Mouse (Mus musculus) neural tube, embryonic 12.5 days (tissue): Measurements from ENCODE around the gene Slc12a6. TPM values are rescaled to one million over a fixed set of nuclear protein-coding genes. Genes with fewer than 3 reads are reported as not detected.
A peak's percentile ranks its signal among the peaks of the same experiment; 100 is the strongest.
"Not testable (repeated sequence)": the region's sequence is repeated elsewhere in the genome, so short reads cannot be mapped to it uniquely, and the experiment has no call there.

Experiments used
- ATAC-seq: fragments of 200-750 bp; cut with Nextera tagmentation; 2 replicates; pipeline ENCODE4 v1.8.0; 2017; ENCODE audit warnings: low read depth, mild to moderate bottlenecking, moderate TSS enrichment, moderate library complexity; ENCODE audit not compliant: low FRiP score
- H3K27ac ChIP-seq: fragments of 300-500 bp; sonication (generic); 2 replicates; pipeline ENCODE4 v1.5.1; 2016
- H3K27me3 ChIP-seq: fragments of 300-500 bp; sonication (generic); replicated peaks from 2 replicates; pipeline ENCODE4 v1.6.1; 2016; ENCODE audit warnings: mild to moderate bottlenecking
- H3K36me3 ChIP-seq: fragments of 300-500 bp; sonication (generic); 2 replicates; pipeline ENCODE4 v1.6.1; 2016; ENCODE audit warnings: mild to moderate bottlenecking
- H3K4me1 ChIP-seq: fragments of 300-500 bp; sonication (generic); 2 replicates; pipeline ENCODE4 v1.6.1; 2016
- H3K4me2 ChIP-seq: fragments of 300-500 bp; sonication (generic); replicated peaks from 2 replicates; pipeline ENCODE4 v1.6.1; 2016; ENCODE audit warnings: mild to moderate bottlenecking
- H3K4me3 ChIP-seq: fragments of 300-500 bp; sonication (generic); 2 replicates; pipeline ENCODE4 v1.5.1; 2016
- H3K9ac ChIP-seq: fragments of 300-500 bp; sonication (generic); 2 replicates; pipeline ENCODE4 v1.6.1; 2016; ENCODE audit warnings: mild to moderate bottlenecking
- H3K9me3 ChIP-seq: fragments of 300-500 bp; sonication (generic); 2 replicates; pipeline ENCODE4 v1.6.1; 2016; ENCODE audit warnings: mild to moderate bottlenecking
- WGBS: fragments of 180-500 bp; shearing (Covaris S2); methylation state at CpG from one replicate; pipeline ENCODE4 v1.1.7; 2016; 5-methylcytosine and 5-hydroxymethylcytosine counted together
- polyA plus RNA-seq: library from polyadenylated mRNA; unstranded; fragments of >200 nt; fragmentation: Nextera tagmentation; extraction: Ambion mirVana; gene quantifications from 2 replicates; pipeline ENCODE4 v1.2.1, GENCODE M21; 2016

Slc12a6 gene
- polyA plus RNA-seq, 1 experiment from 2014 or later: 19.4 TPM

GRCm38 (mm10) chr2:112266780-112267179, 1.2 kb downstream of the Slc12a6 start:
- Histone ChIP-seq H3K4me1 (peaks cover 21% of the 10 kb centered on the region), H3K27me3 (no peaks in the 10 kb centered on the region), H3K4me3 (peak overlapping the region; percentile 71; the same call in 1 of the 2 replicates), H3K27ac (no peak overlapping the region), H3K4me2 (peak overlapping the region; percentile 91), H3K36me3 (no peaks in the 10 kb centered on the region), H3K9me3 (no peaks in the 10 kb centered on the region), H3K9ac (no peak overlapping the region)
- WGBS: 37% methylated on average over 10 of the region's 10 CpGs
- ATAC-seq: no peak

- H3K9me3 ChIP-seq: no peaks in the 10 kb centered on the region
- peak overlapping the region; percentile 91 for H3K4me2 ChIP-seq
- H3K36me3 ChIP-seq: no peaks in the 10 kb centered on the region
- no peaks in the 10 kb centered on the region for H3K27me3 ChIP-seq
- no peak for ATAC-seq
- H3K4me3 ChIP-seq: no peak overlapping the region
- no peak overlapping the region for H3K27ac ChIP-seq
- H3K9ac ChIP-seq: no peak overlapping the region
- H3K4me1 ChIP-seq: peaks cover 18% of the 10 kb centered on the region
- 87% methylated on average over 8 of the region's 8 CpGs for WGBS
Measured at GRCm38 (mm10) chr2:112267547-112268269, 2.1 kb downstream of the Slc12a6 start.

GRCm38 (mm10) chr2:112270011-112270410, 4.4 kb downstream of the Slc12a6 start:
- no peak overlapping the region for H3K4me2 ChIP-seq
- no peaks in the 10 kb centered on the region for H3K36me3 ChIP-seq
- no peaks in the 10 kb centered on the region for H3K9me3 ChIP-seq
- no peak overlapping the region for H3K9ac ChIP-seq
- ATAC-seq: no peak
- H3K27ac ChIP-seq: no peak overlapping the region
- H3K4me1 ChIP-seq: peaks cover 14% of the 10 kb centered on the region
- WGBS: 90% methylated on average over 2 of the region's 2 CpGs
- H3K27me3 ChIP-seq: no peaks in the 10 kb centered on the region
- no peak overlapping the region for H3K4me3 ChIP-seq

- Histone ChIP-seq H3K27me3 (no peaks in the 10 kb centered on the region), H3K4me3 (no peak overlapping the region), H3K9ac (no peak overlapping the region), H3K4me2 (no peak overlapping the region), H3K9me3 (no peaks in the 10 kb centered on the region), H3K27ac (no peak overlapping the region), H3K4me1 (no peaks in the 10 kb centered on the region), H3K36me3 (no peaks in the 10 kb centered on the region)
- no peak for ATAC-seq
- 100% methylated on average over 2 of the region's 2 CpGs for WGBS
Measured at GRCm38 (mm10) chr2:112272909-112273308, 7.3 kb downstream of the Slc12a6 start.

- H3K36me3 ChIP-seq: no peaks in the 10 kb centered on the region
- H3K27ac ChIP-seq: no peak overlapping the region
- H3K9me3 ChIP-seq: no peaks in the 10 kb centered on the region
- no peaks in the 10 kb centered on the region for H3K27me3 ChIP-seq
- WGBS: 94% methylated on average over 6 of the region's 6 CpGs
- no peak for ATAC-seq
- no peak overlapping the region for H3K4me3 ChIP-seq
- no peak overlapping the region for H3K4me2 ChIP-seq
- no peaks in the 10 kb centered on the region for H3K4me1 ChIP-seq
- H3K9ac ChIP-seq: no peak overlapping the region
Measured at GRCm38 (mm10) chr2:112273474-112273873, 7.8 kb downstream of the Slc12a6 start.

- Histone ChIP-seq H3K9ac (no peak overlapping the region), H3K27me3 (no peaks in the 10 kb centered on the region), H3K9me3 (no peaks in the 10 kb centered on the region), H3K4me2 (no peak overlapping the region), H3K4me3 (no peak overlapping the region), H3K4me1 (no peaks in the 10 kb centered on the region), H3K36me3 (no peaks in the 10 kb centered on the region), H3K27ac (no peak overlapping the region)
- 96% methylated on average over 3 of the region's 3 CpGs for WGBS
- no peak for ATAC-seq
Measured at GRCm38 (mm10) chr2:112276870-112277269, 11.2 kb downstream of the Slc12a6 start.

- no peak overlapping the region for H3K4me3 ChIP-seq
- H3K4me2 ChIP-seq: no peak overlapping the region
- H3K27ac ChIP-seq: no peak overlapping the region
- no peaks in the 10 kb centered on the region for H3K36me3 ChIP-seq
- WGBS: 74% methylated on average over 1 of the region's 1 CpGs
- H3K9ac ChIP-seq: no peak overlapping the region
- H3K27me3 ChIP-seq: no peaks in the 10 kb centered on the region
- H3K4me1 ChIP-seq: peaks cover 8% of the 10 kb centered on the region
- no peak for ATAC-seq
- H3K9me3 ChIP-seq: no peaks in the 10 kb centered on the region
Measured at GRCm38 (mm10) chr2:112282846-112283245, 17.2 kb downstream of the Slc12a6 start.

GRCm38 (mm10) chr2:112284363-112285030, 18.9 kb downstream of the Slc12a6 start:
- H3K36me3 ChIP-seq: no peaks in the 10 kb centered on the region
- H3K4me3 ChIP-seq: peak overlapping the region; percentile 41
- 2% methylated on average over 21 of the region's 21 CpGs for WGBS
- peak overlapping the region; percentile 83 for H3K4me2 ChIP-seq
- ATAC-seq: peak; percentile 91
- H3K27me3 ChIP-seq: no peaks in the 10 kb centered on the region
- no peak overlapping the region for H3K27ac ChIP-seq
- no peaks in the 10 kb centered on the region for H3K9me3 ChIP-seq
- peaks cover 8% of the 10 kb centered on the region for H3K4me1 ChIP-seq
- peak overlapping the region; percentile 62 for H3K9ac ChIP-seq

GRCm38 (mm10) chr2:112285031-112285390, 19.4 kb downstream of the Slc12a6 start:
- Histone ChIP-seq H3K9me3 (no peaks in the 10 kb centered on the region), H3K9ac (peak overlapping the region; percentile 62; the same call in 1 of the 2 replicates), H3K4me2 (peak overlapping the region; percentile 83), H3K36me3 (no peaks in the 10 kb centered on the region), H3K4me3 (no peak overlapping the region), H3K27ac (no peak overlapping the region), H3K4me1 (peaks cover 8% of the 10 kb centered on the region), H3K27me3 (no peaks in the 10 kb centered on the region)
- no peak for ATAC-seq
- WGBS: 64% methylated on average over 6 of the region's 6 CpGs

GRCm38 (mm10) chr2:112286062-112286461, 20.4 kb downstream of the Slc12a6 start:
- H3K9ac ChIP-seq, H3K4me1 ChIP-seq, H3K9me3 ChIP-seq, ATAC-seq, H3K36me3 ChIP-seq, H3K27ac ChIP-seq, H3K4me3 ChIP-seq, H3K4me2 ChIP-seq, H3K27me3 ChIP-seq: not testable (repeated sequence)
- WGBS: 94% methylated on average over 1 of the region's 1 CpGs

GRCm38 (mm10) chr2:112287059-112287458, 21.4 kb downstream of the Slc12a6 start:
- H3K9ac ChIP-seq: no peak overlapping the region
- no peak overlapping the region for H3K4me2 ChIP-seq
- H3K36me3 ChIP-seq: no peaks in the 10 kb centered on the region
- ATAC-seq: no peak
- WGBS: 83% methylated on average over 4 of the region's 4 CpGs
- H3K9me3 ChIP-seq: no peaks in the 10 kb centered on the region
- no peaks in the 10 kb centered on the region for H3K27me3 ChIP-seq
- peaks cover 8% of the 10 kb centered on the region for H3K4me1 ChIP-seq
- H3K27ac ChIP-seq: no peak overlapping the region
- H3K4me3 ChIP-seq: no peak overlapping the region

GRCm38 (mm10) chr2:112289507-112289906, 23.9 kb downstream of the Slc12a6 start:
- 93% methylated on average over 3 of the region's 3 CpGs for WGBS
- no peak overlapping the region for H3K27ac ChIP-seq
- no peaks in the 10 kb centered on the region for H3K27me3 ChIP-seq
- no peaks in the 10 kb centered on the region for H3K9me3 ChIP-seq
- H3K4me3 ChIP-seq: no peak overlapping the region
- no peak for ATAC-seq
- H3K36me3 ChIP-seq: no peaks in the 10 kb centered on the region
- peaks cover 2% of the 10 kb centered on the region; the same call in 1 of the 2 replicates for H3K4me1 ChIP-seq
- no peak overlapping the region for H3K9ac ChIP-seq
- H3K4me2 ChIP-seq: no peak overlapping the region

GRCm38 (mm10) chr2:112292823-112293222, 27.2 kb downstream of the Slc12a6 start:
- no peaks in the 10 kb centered on the region for H3K27me3 ChIP-seq
- H3K4me1 ChIP-seq: no peaks in the 10 kb centered on the region
- no peak overlapping the region for H3K9ac ChIP-seq
- no peaks in the 10 kb centered on the region for H3K36me3 ChIP-seq
- WGBS: 89% methylated on average over 2 of the region's 2 CpGs
- no peak overlapping the region for H3K4me2 ChIP-seq
- H3K9me3 ChIP-seq: no peaks in the 10 kb centered on the region
- no peak overlapping the region for H3K27ac ChIP-seq
- no peak for ATAC-seq
- H3K4me3 ChIP-seq: no peak overlapping the region
